Mouse (Mus musculus) CH12.LX (cell line): ENCODE data around the gene Sdsl. TPM values are rescaled to one million over a fixed set of nuclear protein-coding genes. Genes with fewer than 3 reads are reported as not detected.

ENCODE experiments used
- DNase-seq: peaks from one replicate; pipeline ENCODE4 v3.0.0-alpha.2; 2013; ENCODE audit errors: extremely low read depth
- H3K27ac ChIP-seq: 2 replicates; pipeline ENCODE4 v1.5.1; 2012; ENCODE audit warnings: low read depth, mild to moderate bottlenecking, control low read depth, moderate library complexity; ENCODE audit not compliant: insufficient read depth
- H3K27me3 ChIP-seq: replicated peaks from 2 replicates; pipeline ENCODE3; 2012; ENCODE audit warnings: inconsistent platforms
- H3K36me3 ChIP-seq, 2 experiments: replicated peaks in 1 of 2; 2 replicates each; pipeline versions ENCODE3 to v1.6.1; 2012; ENCODE audit warnings: inconsistent platforms in 1 of 2, low read length in 1 of 2, mild to moderate bottlenecking in 1 of 2, mixed read lengths in 1 of 2, moderate library complexity in 1 of 2; ENCODE audit not compliant: control insufficient read depth in 1 of 2, insufficient read depth in 1 of 2
- H3K4me1 ChIP-seq, 2 experiments: 2 replicates each; pipeline ENCODE4 v1.6.1; 2012; ENCODE audit warnings: inconsistent platforms in 1 of 2, moderate library complexity in 1 of 2; ENCODE audit not compliant: insufficient read depth in 2 of 2, control insufficient read depth in 1 of 2
- H3K4me2 ChIP-seq: 2 replicates; pipeline ENCODE4 v1.6.1; 2012; ENCODE audit warnings: low read depth, mild to moderate bottlenecking, control low read depth; ENCODE audit not compliant: poor library complexity, insufficient read depth, severe bottlenecking
- H3K4me3 ChIP-seq, 3 experiments: fragments of 150-350 bp in 1 of 3; sonication (generic) in 1 of 3; replicated peaks in 1 of 3; 2 replicates each; pipeline versions ENCODE3 to v1.5.1; 2011 to 2012; ENCODE audit warnings: low read depth in 2 of 3, low read length in 2 of 3, mild to moderate bottlenecking in 2 of 3, moderate library complexity in 2 of 3, control low read depth in 1 of 3, improper control_type of control experiment in 1 of 3, inconsistent platforms in 1 of 3, mixed read lengths in 1 of 3; ENCODE audit not compliant: poor library complexity in 1 of 3
- H3K79me2 ChIP-seq: replicated peaks from 2 replicates; pipeline ENCODE4 v1.6.1; 2012; ENCODE audit warnings: mild to moderate bottlenecking, moderate library complexity; ENCODE audit not compliant: control insufficient read depth, poor library complexity, insufficient read depth, severe bottlenecking; ENCODE audit errors: extremely low read depth
- H3K9ac ChIP-seq: 2 replicates; pipeline ENCODE4 v1.6.1; 2012; ENCODE audit warnings: low read depth, mild to moderate bottlenecking, control low read depth, moderate library complexity; ENCODE audit not compliant: insufficient read depth
- H3K9me3 ChIP-seq: replicated peaks from 2 replicates; pipeline ENCODE3; 2012; ENCODE audit warnings: low read length, inconsistent platforms, mixed read lengths
- BHLHE40 ChIP-seq: IDR thresholded peaks from 2 replicates; pipeline ENCODE4 v1.6.1; 2011; ENCODE audit warnings: mild to moderate bottlenecking, low read depth, low read length, improper control_type of control experiment
- CHD1 ChIP-seq: IDR thresholded peaks from 2 replicates; pipeline ENCODE4 v1.6.1; 2012; ENCODE audit warnings: low read depth, low read length, improper control_type of control experiment, inconsistent platforms
- E2F4 ChIP-seq: IDR thresholded peaks from 2 replicates; pipeline ENCODE4 v1.6.1; 2011; ENCODE audit warnings: low read depth, low read length, improper control_type of control experiment; ENCODE audit not compliant: insufficient replicate concordance
- ETS1 ChIP-seq: conservative IDR thresholded peaks from 2 replicates; pipeline ENCODE4 v1.6.1; 2012; ENCODE audit warnings: low read depth, mild to moderate bottlenecking, inconsistent platforms, low read length, improper control_type of control experiment, moderate library complexity
- GABPA ChIP-seq: IDR thresholded peaks from 2 replicates; pipeline ENCODE4 v1.6.1; 2012; ENCODE audit warnings: low read depth, low read length, improper control_type of control experiment, inconsistent platforms; ENCODE audit not compliant: insufficient replicate concordance
- HCFC1 ChIP-seq: IDR thresholded peaks from 2 replicates; pipeline ENCODE4 v1.6.1; 2012; ENCODE audit warnings: low read depth, mild to moderate bottlenecking, inconsistent platforms, low read length, improper control_type of control experiment
- IRF4 ChIP-seq: IDR thresholded peaks from 2 replicates; pipeline ENCODE4 v1.6.1; 2014; ENCODE audit warnings: low read depth, mild to moderate bottlenecking, inconsistent platforms, low read length, improper control_type of control experiment
- JUN ChIP-seq: IDR thresholded peaks from 2 replicates; pipeline ENCODE4 v1.6.1; 2011; ENCODE audit warnings: low read depth, mild to moderate bottlenecking, low read length, improper control_type of control experiment, moderate library complexity; ENCODE audit not compliant: insufficient read depth
- KAT2A ChIP-seq: IDR thresholded peaks from 2 replicates; pipeline ENCODE4 v1.6.1; 2012; ENCODE audit warnings: low read length, improper control_type of control experiment, inconsistent platforms; ENCODE audit not compliant: insufficient replicate concordance
- MAFK ChIP-seq: IDR thresholded peaks from 2 replicates; pipeline ENCODE4 v1.6.1; 2011; ENCODE audit warnings: low read length, improper control_type of control experiment; ENCODE audit not compliant: insufficient replicate concordance
- MAZ ChIP-seq: IDR thresholded peaks from 2 replicates; pipeline ENCODE4 v1.6.1; 2012; ENCODE audit warnings: low read depth, mild to moderate bottlenecking, inconsistent platforms, low read length, improper control_type of control experiment, moderate library complexity
- MYC ChIP-seq: IDR thresholded peaks from 2 replicates; pipeline ENCODE4 v1.6.1; 2011; ENCODE audit warnings: low read depth, mild to moderate bottlenecking, improper control_type of control experiment, low read length
- NELFE ChIP-seq: IDR thresholded peaks from 2 replicates; pipeline ENCODE4 v1.6.1; 2011; ENCODE audit warnings: low read depth, low read length, improper control_type of control experiment
- PAX5 ChIP-seq: IDR thresholded peaks from 2 replicates; pipeline ENCODE4 v1.6.1; 2012; ENCODE audit warnings: low read length, inconsistent platforms, mixed read lengths
- POLR2AphosphoS2 ChIP-seq: IDR thresholded peaks from 2 replicates; pipeline ENCODE4 v1.6.1; 2011; ENCODE audit warnings: low read depth, low read length, improper control_type of control experiment
- RAD21 ChIP-seq: IDR thresholded peaks from 2 replicates; pipeline ENCODE4 v1.6.1; 2011; ENCODE audit warnings: low read depth, mild to moderate bottlenecking, low read length, improper control_type of control experiment, moderate library complexity
- SMC3 ChIP-seq: IDR thresholded peaks from 2 replicates; pipeline ENCODE4 v1.6.1; 2011; ENCODE audit warnings: low read depth, low read length, improper control_type of control experiment
- TCF12 ChIP-seq: IDR thresholded peaks from 2 replicates; pipeline ENCODE4 v1.6.1; 2014; ENCODE audit warnings: low read depth, mild to moderate bottlenecking, inconsistent platforms, low read length, improper control_type of control experiment
- UBTF ChIP-seq: IDR thresholded peaks from 2 replicates; pipeline ENCODE4 v1.6.1; 2012; ENCODE audit warnings: low read depth, mild to moderate bottlenecking, inconsistent platforms, low read length, improper control_type of control experiment, moderate library complexity
- USF1 ChIP-seq: IDR thresholded peaks from 2 replicates; pipeline ENCODE4 v1.6.1; 2014; ENCODE audit warnings: low read depth, mild to moderate bottlenecking, inconsistent platforms, low read length, improper control_type of control experiment
- USF2 ChIP-seq: conservative IDR thresholded peaks from 2 replicates; pipeline ENCODE4 v1.6.1; 2011; ENCODE audit warnings: low read depth, low read length, improper control_type of control experiment
- ZC3H11A ChIP-seq: IDR thresholded peaks from 2 replicates; pipeline ENCODE4 v1.6.1; 2012; ENCODE audit warnings: low read depth, mild to moderate bottlenecking, inconsistent platforms, low read length, improper control_type of control experiment
- ZKSCAN1 ChIP-seq: IDR thresholded peaks from 2 replicates; pipeline ENCODE4 v1.6.1; 2012; ENCODE audit warnings: low read depth, inconsistent platforms, low read length, improper control_type of control experiment, borderline replicate concordance
- ZMIZ1 ChIP-seq: IDR thresholded peaks from 2 replicates; pipeline ENCODE4 v1.6.1; 2012; ENCODE audit warnings: low read depth, mild to moderate bottlenecking, inconsistent platforms, low read length, improper control_type of control experiment
- ZNF384 ChIP-seq: IDR thresholded peaks from 2 replicates; pipeline ENCODE4 v1.6.1; 2012; ENCODE audit warnings: low read depth, low read length, improper control_type of control experiment, inconsistent platforms
- dilution Hi-C: fragments of 300-500 bp; cut with MboI; formaldehyde crosslinking; loops from 2 replicates; pipeline ENCODE4 v1.14.3; 2020; ENCODE audit warnings: low sequenced_read_pairs; ENCODE audit not compliant: extremely low pct_unique_long_range_greater_than_20kb, extremely low pct_ligation_motif_present
- in situ Hi-C: fragments of 300-500 bp; cut with MboI; formaldehyde crosslinking; loops from 3 replicates; pipeline ENCODE4 v1.14.3; 2019; ENCODE audit warnings: low sequenced_read_pairs, low pct_ligation_motif_present, low pct_unique_long_range_greater_than_20kb, mixed read lengths
- polyA plus RNA-seq: library from polyadenylated mRNA; unstranded; fragments of >175 nt; gene quantifications from 2 replicates; pipeline ENCODE4 v1.2.1, GENCODE M21; 2012; ENCODE audit warnings: low read depth; ENCODE audit not compliant: insufficient read length
- total RNA-seq, 2 experiments: library from RNA; depleted of rRNA; stranded (reverse); fragments of 300-350 nt in 1 of 2; fragments of >200 nt in 1 of 2; gene quantifications; 2 replicates each; pipeline ENCODE4 v1.2.3; 2012 to 2014

Gene Sdsl
- total and polyA plus RNA-seq, 3 experiments: 0.37 to 4.0 TPM; not detected in 1

DNA sequence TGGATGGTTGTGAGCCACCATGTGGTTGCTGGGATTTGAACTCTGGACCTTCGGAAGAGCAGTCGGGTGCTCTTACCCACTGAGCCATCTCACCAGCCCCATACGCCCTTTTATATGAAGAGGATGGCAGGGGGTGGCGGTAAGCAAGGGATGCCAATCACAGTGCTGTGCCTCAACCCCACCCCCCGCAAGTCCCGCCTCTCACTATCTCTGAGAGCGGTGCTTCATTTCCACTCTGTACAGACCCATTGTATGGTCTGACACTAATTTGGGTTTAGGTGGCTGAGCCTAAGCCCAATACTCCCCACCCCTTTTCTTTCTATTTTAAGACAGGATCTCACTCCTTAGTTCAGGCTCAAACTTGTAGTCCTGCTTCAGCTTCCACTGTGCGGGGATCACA lies 3.3 kb upstream of the Sdsl start:
- Histone ChIP-seq H3K36me3 (no peaks in the 10 kb centered on the region), H3K9ac (no peak overlapping the region), H3K4me1 (peaks cover 0 to 14% of the 10 kb centered on the region in 2 experiments; a peak in 3 of 4 replicates), H3K27ac (no peak overlapping the region), H3K9me3 (no peaks in the 10 kb centered on the region), H3K27me3 (peaks cover 55% of the 10 kb centered on the region), H3K4me2 (no peak overlapping the region), H3K4me3 (no peak overlapping the region), H3K79me2 (no peaks in the 10 kb centered on the region)
- dilution Hi-C loops (no loop called here), in situ Hi-C loops (no loop called here)
- no peak for TF ChIP-seq USF1
- TF ChIP-seq MAFK: no peak
- TF ChIP-seq KAT2A: no peak
- TF ChIP-seq ETS1: no peak
- TF ChIP-seq MAZ: no peak
- no peak for TF ChIP-seq RAD21
- no peak for TF ChIP-seq NELFE
- no peak for TF ChIP-seq ZNF384
- TF ChIP-seq CHD1: no peak
- TF ChIP-seq ZMIZ1: no peak
- TF ChIP-seq BHLHE40: no peak
- TF ChIP-seq PAX5: no peak
- no peak for TF ChIP-seq TCF12
- TF ChIP-seq ZKSCAN1: no peak
- no peak for TF ChIP-seq E2F4
- no peak for TF ChIP-seq SMC3
- TF ChIP-seq JUN: no peak
- TF ChIP-seq GABPA: no peak
- no peak for TF ChIP-seq USF2
- TF ChIP-seq ZC3H11A: no peak
- DNase-seq: no peak

DNA sequence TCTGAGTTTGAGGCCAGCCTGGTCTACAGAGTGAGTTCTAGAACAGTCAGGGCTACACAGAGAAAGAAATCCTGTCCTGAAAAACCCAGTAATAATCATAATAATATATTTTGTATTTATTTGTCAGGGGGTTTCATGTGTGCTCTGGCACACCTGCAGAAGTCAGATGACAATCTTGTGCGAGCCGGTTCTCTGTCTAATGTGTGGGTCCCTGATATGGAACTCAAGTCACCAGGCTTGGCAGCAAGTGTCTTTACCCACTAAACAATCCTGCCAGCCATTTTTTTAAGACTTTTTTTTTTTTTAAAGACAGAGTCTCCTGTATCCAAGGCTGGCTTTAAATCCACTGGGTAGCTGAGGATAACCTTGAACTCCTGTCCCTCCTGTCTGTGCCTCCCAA lies 751 bp upstream of the Sdsl start:
- H3K79me2 ChIP-seq: no peaks in the 10 kb centered on the region
- H3K27ac ChIP-seq: no peak overlapping the region
- H3K9me3 ChIP-seq: no peaks in the 10 kb centered on the region
- H3K4me2 ChIP-seq: no peak overlapping the region
- TF ChIP-seq USF2 (no peak), IRF4 (no peak), HCFC1 (no peak), RAD21 (no peak), NELFE (no peak), MYC (no peak), GABPA (no peak), UBTF (no peak), ETS1 (no peak), E2F4 (no peak), KAT2A (no peak), ZC3H11A (no peak), POLR2AphosphoS2 (no peak), MAFK (no peak)
- H3K4me3 ChIP-seq: no peak overlapping the region
- H3K9ac ChIP-seq: no peak overlapping the region
- no peaks in the 10 kb centered on the region for H3K36me3 ChIP-seq
- in situ Hi-C loops: no loop called here
- dilution Hi-C loops: no loop called here
- H3K27me3 ChIP-seq: peaks cover 64% of the 10 kb centered on the region
- no peak for DNase-seq
- H3K4me1 ChIP-seq: peaks cover 0 to 5% of the 10 kb centered on the region in 2 experiments; a peak in 3 of 4 replicates
